Mouse (Mus musculus) hindbrain, embryonic 14.5 days (tissue): ENCODE results near the gene Hnrnpa1. TPM values are rescaled to one million over a fixed set of nuclear protein-coding genes. Genes with fewer than 3 reads are reported as not detected.
A peak's percentile ranks its signal among the peaks of the same experiment; 100 is the strongest.
"Not testable (repeated sequence)": the region's sequence is repeated elsewhere in the genome, so short reads cannot be mapped to it uniquely, and the experiment has no call there.

ENCODE experiments used
- ATAC-seq: fragments of 200-750 bp; cut with Nextera tagmentation; 2 replicates; pipeline ENCODE4 v1.8.0; 2017; ENCODE audit warnings: moderate number of reproducible peaks, mild to moderate bottlenecking, moderate TSS enrichment, moderate library complexity; ENCODE audit not compliant: low FRiP score
- DNase-seq: peaks from one replicate; pipeline ENCODE4 v3.0.0-alpha.2; 2015; ENCODE audit warnings: low spot score
- H3K27ac ChIP-seq: fragments of 300-500 bp; sonication (generic); 2 replicates; pipeline ENCODE4 v1.5.1; 2014; ENCODE audit warnings: mild to moderate bottlenecking, moderate library complexity
- H3K27me3 ChIP-seq: fragments of 300-500 bp; sonication (generic); 2 replicates; pipeline ENCODE4 v1.6.1; 2014; ENCODE audit warnings: mild to moderate bottlenecking, low read length, mixed read lengths; ENCODE audit not compliant: control insufficient read depth, insufficient read depth
- H3K36me3 ChIP-seq: fragments of 300-500 bp; sonication (generic); replicated peaks from 2 replicates; pipeline ENCODE4 v1.6.1; 2014; ENCODE audit not compliant: control insufficient read depth, insufficient read depth
- H3K4me1 ChIP-seq: fragments of 300-500 bp; sonication (generic); replicated peaks from 2 replicates; pipeline ENCODE4 v1.6.1; 2014; ENCODE audit warnings: antibody characterized with exemption, low read length, mixed read lengths; ENCODE audit not compliant: control insufficient read depth, insufficient read depth
- H3K4me2 ChIP-seq: fragments of 300-500 bp; sonication (generic); replicated peaks from 2 replicates; pipeline ENCODE4 v1.6.1; 2014; ENCODE audit warnings: mild to moderate bottlenecking, moderate library complexity
- H3K4me3 ChIP-seq: fragments of 300-500 bp; sonication (generic); replicated peaks from 2 replicates; pipeline ENCODE4 v1.5.1; 2014; ENCODE audit warnings: mild to moderate bottlenecking, low read length
- H3K9ac ChIP-seq: fragments of 300-500 bp; sonication (generic); 2 replicates; pipeline ENCODE4 v1.6.1; 2014
- H3K9me3 ChIP-seq: fragments of 300-500 bp; sonication (generic); 2 replicates; pipeline ENCODE4 v1.6.1; 2016; ENCODE audit warnings: low read length; ENCODE audit not compliant: control insufficient read depth
- WGBS: fragments of 180-500 bp; shearing (Covaris S2); extraction: QIAGEN DNeasy Blood & Tissue Kit; methylation state at CpG from one replicate; pipeline ENCODE4 v1.1.7; 2014; 5-methylcytosine and 5-hydroxymethylcytosine counted together
- polyA plus RNA-seq: library from polyadenylated mRNA; unstranded; fragments of >200 nt; fragmentation: Nextera tagmentation; extraction: Ambion mirVana; gene quantifications from 2 replicates; pipeline ENCODE4 v1.2.1, GENCODE M21; 2014

Hnrnpa1 gene
- polyA plus RNA-seq, 1 experiment from 2014 or later = 623 TPM

DNA sequence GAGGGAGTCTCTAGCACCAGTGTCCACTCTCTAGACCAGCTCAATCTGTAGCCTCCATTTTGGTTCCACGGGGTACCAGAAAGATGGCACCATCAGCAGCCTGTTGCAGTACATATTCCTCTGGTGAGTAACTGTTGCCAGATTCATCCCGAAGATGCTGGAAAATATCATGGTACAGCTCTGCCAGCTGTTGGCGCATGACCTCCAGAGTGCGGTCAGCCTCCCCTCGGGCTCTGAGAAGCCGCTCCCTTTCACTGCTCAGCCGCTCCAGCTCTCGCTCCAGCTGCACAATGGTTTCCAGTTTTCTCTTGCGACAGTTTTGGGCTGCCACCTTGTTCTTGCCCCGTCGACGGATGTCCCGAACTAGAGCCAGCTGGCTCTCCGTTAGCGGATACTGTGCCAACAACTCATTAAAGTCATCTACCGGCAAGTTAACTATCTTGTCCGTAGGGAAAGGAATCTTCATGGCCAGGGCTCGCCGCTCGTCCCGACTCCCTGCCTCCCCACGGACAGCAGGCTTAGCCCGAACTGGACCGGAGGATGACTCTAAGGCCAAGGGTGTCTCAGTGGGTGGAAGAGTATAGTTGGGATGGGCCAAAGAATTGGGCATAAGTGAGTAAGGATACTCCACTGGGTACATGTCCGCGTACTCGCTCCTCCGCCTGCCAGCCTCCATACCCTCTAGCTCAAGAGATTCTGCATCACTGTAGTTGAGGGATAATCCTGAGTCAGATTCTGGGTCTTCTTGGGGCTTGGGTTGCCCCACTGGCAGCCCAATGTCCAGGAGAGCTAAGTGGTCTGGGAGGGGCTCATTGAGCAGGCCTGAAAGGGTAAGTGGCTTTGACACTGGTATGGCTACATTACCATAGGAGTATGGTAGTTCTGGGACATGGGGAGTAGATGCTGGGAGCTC, 8.4 kb downstream of the Hnrnpa1 start:
- H3K4me1 ChIP-seq = peaks cover 4% of the 10 kb centered on the region; the same call in 1 of the 2 replicates
- H3K9ac ChIP-seq = no peak overlapping the region
- ATAC-seq (peak; percentile 52; the same call in 1 of the 2 replicates), DNase-seq (no peak)
- no peak overlapping the region for H3K27ac ChIP-seq
- no peak overlapping the region for H3K4me2 ChIP-seq
- H3K4me3 ChIP-seq = no peak overlapping the region
- H3K27me3 ChIP-seq = no peaks in the 10 kb centered on the region
- peaks cover 53% of the 10 kb centered on the region for H3K36me3 ChIP-seq
- WGBS = 80% methylated on average over 28 of the region's 28 CpGs
- no peaks in the 10 kb centered on the region for H3K9me3 ChIP-seq

GRCm38 (mm10) chr15:103249511-103249910, 9.3 kb downstream of the Hnrnpa1 start:
- H3K27me3 ChIP-seq, ATAC-seq, DNase-seq, H3K9me3 ChIP-seq, H3K4me2 ChIP-seq, H3K4me1 ChIP-seq, H3K9ac ChIP-seq, H3K4me3 ChIP-seq, H3K27ac ChIP-seq: not testable (repeated sequence)
- 91% methylated on average over 6 of the region's 6 CpGs for WGBS
- peaks cover 47% of the 10 kb centered on the region for H3K36me3 ChIP-seq

DNA sequence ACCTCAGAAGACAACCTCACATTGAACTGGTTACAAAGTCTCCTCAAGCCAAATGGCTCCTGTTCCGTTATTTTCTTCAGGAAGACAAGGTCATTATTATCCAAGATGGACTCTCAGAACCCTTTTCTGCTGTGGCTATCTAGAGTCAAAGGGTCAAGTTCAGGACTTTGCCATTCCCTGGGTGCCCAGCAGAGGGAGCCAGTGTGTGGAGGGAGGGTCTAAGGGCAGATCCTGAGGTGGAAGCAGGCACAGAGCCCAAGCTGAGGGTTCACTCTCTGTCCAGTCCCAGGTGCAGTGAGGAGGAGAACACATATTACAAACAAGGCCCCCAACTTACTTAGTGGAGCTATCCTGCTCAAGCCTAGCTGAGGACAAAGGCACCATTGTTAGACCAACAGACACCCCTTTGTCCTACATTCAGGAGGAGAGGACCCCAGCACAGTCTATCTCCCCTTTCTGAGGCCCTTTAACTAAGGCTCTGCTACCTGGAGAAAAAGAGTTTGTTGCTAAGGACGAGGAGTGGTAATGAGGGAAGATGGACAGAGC, 10.0 kb downstream of the Hnrnpa1 start:
- ATAC-seq = no peak
- no peak for DNase-seq
- H3K27me3 ChIP-seq = peaks cover 4% of the 10 kb centered on the region; the same call in 1 of the 2 replicates
- H3K4me3 ChIP-seq = no peak overlapping the region
- peaks cover 8% of the 10 kb centered on the region; the same call in 1 of the 2 replicates for H3K4me1 ChIP-seq
- 39% methylated on average over 2 of the region's 2 CpGs for WGBS
- H3K27ac ChIP-seq = no peak overlapping the region
- H3K9ac ChIP-seq = no peak overlapping the region
- peaks cover 42% of the 10 kb centered on the region for H3K36me3 ChIP-seq
- H3K4me2 ChIP-seq = no peak overlapping the region
- H3K9me3 ChIP-seq = no peaks in the 10 kb centered on the region

DNA sequence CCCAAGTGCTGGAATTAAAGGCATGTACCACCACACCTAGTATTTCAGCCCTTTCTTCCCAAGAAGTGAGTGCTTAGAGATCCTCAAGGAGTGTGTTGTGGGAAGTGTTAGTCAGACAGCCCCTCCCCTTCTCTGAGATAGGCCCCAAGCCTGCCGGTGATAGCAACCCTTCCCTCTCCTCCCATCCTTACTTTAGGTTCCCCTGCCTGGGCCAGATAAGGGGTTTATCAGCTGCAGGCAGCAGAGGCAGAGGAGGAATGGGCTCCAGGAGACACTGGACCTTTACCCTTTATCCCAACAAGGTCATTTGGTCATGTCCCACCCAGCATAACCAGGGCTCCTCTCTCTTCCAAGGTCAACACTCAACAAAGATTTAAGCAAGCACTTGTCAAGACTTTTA, 11.4 kb downstream of the Hnrnpa1 start:
- H3K27ac ChIP-seq = no peak overlapping the region
- no peak for DNase-seq
- H3K36me3 ChIP-seq = peaks cover 28% of the 10 kb centered on the region
- H3K4me1 ChIP-seq = peaks cover 9% of the 10 kb centered on the region; the same call in 1 of the 2 replicates
- H3K4me3 ChIP-seq = no peak overlapping the region
- H3K9ac ChIP-seq = no peak overlapping the region
- H3K27me3 ChIP-seq = peaks cover 4% of the 10 kb centered on the region
- H3K4me2 ChIP-seq = no peak overlapping the region
- WGBS = 73% methylated on average over 1 of the region's 1 CpGs
- ATAC-seq = no peak
- H3K9me3 ChIP-seq = no peaks in the 10 kb centered on the region

GRCm38 (mm10) chr15:103252660-103253059, 12.4 kb downstream of the Hnrnpa1 start:
- Histone ChIP-seq H3K9ac (no peak overlapping the region), H3K27ac (no peak overlapping the region), H3K36me3 (peaks cover 18% of the 10 kb centered on the region), H3K4me1 (peaks cover 9% of the 10 kb centered on the region; the same call in 1 of the 2 replicates), H3K27me3 (peaks cover 4% of the 10 kb centered on the region), H3K9me3 (no peaks in the 10 kb centered on the region), H3K4me2 (no peak overlapping the region), H3K4me3 (no peak overlapping the region)
- 91% methylated on average over 3 of the region's 3 CpGs for WGBS
- ATAC-seq (no peak), DNase-seq (no peak)

DNA sequence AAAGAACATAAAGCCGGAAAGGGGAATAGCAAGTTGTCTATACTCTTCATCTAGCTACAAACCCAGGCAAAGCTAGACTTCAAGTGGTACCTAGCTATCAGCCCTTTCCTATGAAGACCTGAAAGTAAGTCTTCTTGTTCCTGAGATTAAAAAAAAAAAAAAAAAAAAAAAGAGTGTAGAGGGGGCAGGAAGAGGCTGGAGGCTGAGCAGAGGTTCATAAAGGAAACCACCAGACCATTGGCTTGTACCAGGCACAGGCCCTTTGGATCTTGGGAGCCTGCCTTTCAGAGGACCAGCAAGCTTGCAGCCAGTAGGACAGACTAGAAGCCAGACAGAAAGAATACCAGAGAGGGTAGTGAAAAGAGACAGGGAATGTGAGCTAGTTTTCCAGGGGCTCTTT, 13.1 kb downstream of the Hnrnpa1 start:
- Histone ChIP-seq H3K36me3 (peaks cover 11% of the 10 kb centered on the region), H3K9ac (no peak overlapping the region), H3K9me3 (no peaks in the 10 kb centered on the region), H3K27ac (no peak overlapping the region), H3K4me2 (no peak overlapping the region), H3K4me1 (peaks cover 9% of the 10 kb centered on the region; the same call in 1 of the 2 replicates), H3K27me3 (peaks cover 7% of the 10 kb centered on the region), H3K4me3 (no peak overlapping the region)
- no peak for DNase-seq
- WGBS = 100% methylated on average over 1 of the region's 1 CpGs
- ATAC-seq = no peak

- DNase-seq = no peak
- WGBS = under 1% methylated on average over 24 of the region's 25 CpGs
Observed at GRCm38 (mm10) chr15:103255169-103255568, 14.9 kb downstream of the Hnrnpa1 start.

GRCm38 (mm10) chr15:103256210-103256986, 16.2 kb downstream of the Hnrnpa1 start:
- H3K4me2 ChIP-seq = no peak overlapping the region
- no peaks in the 10 kb centered on the region for H3K9me3 ChIP-seq
- 91% methylated on average over 6 of the region's 6 CpGs for WGBS
- H3K4me3 ChIP-seq = no peak overlapping the region
- H3K4me1 ChIP-seq = peaks cover 9% of the 10 kb centered on the region; the same call in 1 of the 2 replicates
- no peak for DNase-seq
- no peak overlapping the region for H3K9ac ChIP-seq
- peaks cover 7% of the 10 kb centered on the region for H3K27me3 ChIP-seq
- H3K27ac ChIP-seq = no peak overlapping the region
- ATAC-seq = no peak
- no peaks in the 10 kb centered on the region for H3K36me3 ChIP-seq

More at GRCm38 (mm10) chr15:103255169-103255568, 14.9 kb downstream of the Hnrnpa1 start:
- peak overlapping the region; percentile 39; the same call in 1 of the 2 replicates for H3K9ac ChIP-seq
- peak overlapping the region; percentile 22 for H3K4me3 ChIP-seq
- peaks cover 9% of the 10 kb centered on the region; the same call in 1 of the 2 replicates for H3K4me1 ChIP-seq
- H3K36me3 ChIP-seq = no peaks in the 10 kb centered on the region
- peaks cover 7% of the 10 kb centered on the region for H3K27me3 ChIP-seq
- ATAC-seq = peak; percentile 59; the same call in 1 of the 2 replicates
- no peaks in the 10 kb centered on the region for H3K9me3 ChIP-seq
- H3K27ac ChIP-seq = no peak overlapping the region
- H3K4me2 ChIP-seq = peak overlapping the region; percentile 56
